Mouse (Mus musculus) inflammation-experienced regulatory T-cells, adult 6 months (primary cell): Measurements from ENCODE around the gene Kat5. TPM values are rescaled to one million over a fixed set of nuclear protein-coding genes. Genes with fewer than 3 reads are reported as not detected.

Experiments
- ATAC-seq: one replicate; pipeline ENCODE4 v1.8.0; 2017
- polyA plus RNA-seq, 3 experiments: library from polyadenylated mRNA; unstranded; fragments of 100-300 nt; shearing (Covaris generic); gene quantifications; one replicate each; pipeline ENCODE4 v1.2.1; 2017

Gene Kat5
- polyA plus RNA-seq, 3 experiments from 2014 or later, result 34.5 to 46.1 (median 42.4) TPM

DNA sequence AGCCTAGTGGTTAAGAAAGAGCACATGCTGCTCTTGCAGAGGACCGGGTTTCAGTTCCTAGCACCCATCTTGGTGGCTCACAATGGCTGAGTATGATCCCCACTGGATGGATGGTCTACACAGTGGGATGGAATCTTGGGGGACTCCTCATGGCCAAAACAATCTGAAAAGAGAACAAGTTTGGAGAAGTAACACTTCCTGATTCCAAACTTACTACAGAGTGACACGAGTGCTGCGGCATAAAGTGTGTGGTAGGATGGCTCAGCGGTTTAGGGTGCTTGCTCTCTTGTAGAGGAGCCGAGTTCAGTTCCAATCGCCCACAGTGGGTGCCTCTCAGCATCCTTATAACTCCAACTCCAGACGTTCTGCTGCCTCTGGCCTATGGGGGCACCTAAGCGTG, 15.3 kb upstream of the Kat5 start:
- ATAC-seq, result no peak

DNA sequence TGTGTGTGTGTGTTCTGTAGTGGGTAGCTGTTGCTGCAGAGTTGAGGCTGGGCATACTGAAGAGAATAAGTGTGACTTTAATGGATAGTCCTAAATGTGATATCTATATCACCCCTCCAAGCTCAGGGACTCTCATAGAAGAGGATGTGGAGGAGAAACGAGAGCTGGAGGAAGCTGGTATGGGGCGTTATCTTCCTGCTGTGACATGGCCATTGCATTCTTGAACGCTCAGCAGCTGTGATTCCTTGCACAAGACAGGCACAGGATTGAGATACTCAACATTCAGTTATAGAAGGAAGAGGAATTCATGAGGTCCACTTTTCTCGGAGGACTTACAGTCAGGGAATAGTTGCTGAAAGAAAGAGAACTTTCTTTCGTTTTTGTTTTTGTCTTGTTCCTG, 11.8 kb upstream of the Kat5 start:
- ATAC-seq, result no peak

DNA sequence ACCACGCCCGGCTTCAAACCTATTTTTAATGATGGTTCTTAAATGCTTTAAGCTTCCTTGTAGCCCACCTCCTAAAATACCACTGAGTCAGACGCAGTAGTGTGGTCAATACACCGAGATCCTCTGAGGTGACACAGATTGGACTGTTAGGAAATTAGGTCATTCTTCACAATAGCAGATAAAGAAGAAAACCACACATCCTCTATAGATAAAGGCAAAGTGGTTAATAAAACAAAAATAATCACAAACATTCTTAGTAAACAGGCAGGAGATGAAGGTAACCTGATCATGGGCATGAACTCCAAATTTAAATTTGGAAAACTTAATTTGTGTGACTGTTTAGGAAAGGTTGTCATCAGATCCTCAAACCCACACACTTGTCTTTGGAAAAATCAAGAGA, 10.0 kb upstream of the Kat5 start:
- no peak for ATAC-seq

DNA sequence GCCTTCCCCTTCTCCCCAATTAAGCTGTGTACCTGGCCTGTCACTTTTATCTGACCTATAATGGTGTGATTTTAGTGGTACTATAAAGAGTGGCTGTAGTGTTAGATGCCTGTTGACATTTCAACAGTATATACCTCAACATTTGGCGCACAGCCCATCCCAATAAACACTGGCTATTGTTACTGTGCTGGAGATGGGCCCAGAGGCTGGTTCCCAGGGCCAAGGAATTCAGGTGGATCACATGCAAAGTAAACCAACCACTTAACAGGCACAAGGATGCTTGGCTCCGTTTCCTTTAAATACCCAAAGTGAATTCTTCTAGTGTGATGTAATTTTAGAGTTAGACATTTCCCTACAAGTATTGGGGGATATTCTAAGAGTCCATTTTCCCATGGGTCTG, 4.9 kb upstream of the Kat5 start:
- ATAC-seq, result no peak

GRCm38 (mm10) chr19:5612762-5613411, 2.9 kb upstream of the Kat5 start:
- no peak for ATAC-seq

GRCm38 (mm10) chr19:5611973-5612372, 1.9 kb upstream of the Kat5 start:
- no peak for ATAC-seq

DNA sequence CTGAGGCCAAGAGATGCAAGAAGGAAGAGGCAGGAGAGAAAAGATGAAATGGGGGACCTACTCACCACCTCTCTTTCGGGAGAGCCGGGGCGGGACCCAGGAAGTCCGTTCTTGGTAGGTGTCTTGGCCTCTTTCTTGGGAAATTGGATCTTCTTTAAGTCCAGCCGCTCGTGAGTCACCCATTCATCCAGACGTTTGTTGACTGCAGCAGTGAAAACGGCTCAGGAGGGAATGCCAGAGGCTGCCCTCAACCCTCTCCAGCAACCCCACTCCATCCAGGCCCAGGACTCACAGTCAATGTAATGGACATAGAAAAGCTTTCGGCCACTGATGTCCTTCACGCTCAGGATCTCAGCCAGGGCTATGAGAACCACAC, 878 bp downstream of the Kat5 start:
- ATAC-seq, result no peak

GRCm38 (mm10) chr19:5608707-5609106, 1.3 kb downstream of the Kat5 start:
- ATAC-seq, result no peak

DNA sequence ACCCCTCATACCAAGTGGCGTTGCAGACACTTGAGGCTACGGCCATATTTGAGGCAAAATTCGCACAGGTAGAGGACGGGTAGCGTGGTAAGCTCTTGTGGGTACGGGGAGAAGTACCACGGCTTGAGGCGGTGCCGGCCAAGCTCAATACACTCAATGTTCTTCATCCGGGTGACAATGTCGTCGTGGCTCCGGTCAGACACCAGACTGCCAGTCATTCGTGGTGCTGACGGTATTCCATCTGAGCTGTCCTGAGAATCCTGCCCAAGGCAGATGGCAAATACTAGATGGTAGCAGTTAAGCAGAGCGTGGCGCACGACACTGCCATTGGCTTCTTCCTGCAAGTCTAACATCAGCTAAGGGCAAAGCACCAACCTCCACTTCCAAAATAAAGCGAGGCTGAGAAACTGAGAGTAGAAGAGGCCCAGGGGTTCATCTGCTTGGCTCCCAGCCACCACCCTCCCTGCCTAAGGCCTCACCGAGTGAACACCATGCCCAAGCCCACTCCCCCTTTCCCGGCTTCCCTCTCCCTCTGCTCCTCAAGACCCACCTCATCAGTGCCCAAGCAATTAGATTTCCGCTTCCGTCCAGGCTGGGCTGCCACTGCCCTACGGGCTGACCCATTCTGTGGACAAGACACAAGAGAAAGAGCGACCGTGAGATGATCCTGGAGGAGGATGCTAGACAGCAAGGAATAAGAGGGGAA, 2.2 kb downstream of the Kat5 start:
- ATAC-seq, result no peak

GRCm38 (mm10) chr19:5606196-5606595, 3.8 kb downstream of the Kat5 start:
- ATAC-seq, result no peak

- no peak for ATAC-seq
These were observed 4.9 kb downstream of the Kat5 start for GRCm38 (mm10) chr19:5605126-5605525.

GRCm38 (mm10) chr19:5603664-5604063, 6.4 kb downstream of the Kat5 start:
- ATAC-seq, result no peak

DNA sequence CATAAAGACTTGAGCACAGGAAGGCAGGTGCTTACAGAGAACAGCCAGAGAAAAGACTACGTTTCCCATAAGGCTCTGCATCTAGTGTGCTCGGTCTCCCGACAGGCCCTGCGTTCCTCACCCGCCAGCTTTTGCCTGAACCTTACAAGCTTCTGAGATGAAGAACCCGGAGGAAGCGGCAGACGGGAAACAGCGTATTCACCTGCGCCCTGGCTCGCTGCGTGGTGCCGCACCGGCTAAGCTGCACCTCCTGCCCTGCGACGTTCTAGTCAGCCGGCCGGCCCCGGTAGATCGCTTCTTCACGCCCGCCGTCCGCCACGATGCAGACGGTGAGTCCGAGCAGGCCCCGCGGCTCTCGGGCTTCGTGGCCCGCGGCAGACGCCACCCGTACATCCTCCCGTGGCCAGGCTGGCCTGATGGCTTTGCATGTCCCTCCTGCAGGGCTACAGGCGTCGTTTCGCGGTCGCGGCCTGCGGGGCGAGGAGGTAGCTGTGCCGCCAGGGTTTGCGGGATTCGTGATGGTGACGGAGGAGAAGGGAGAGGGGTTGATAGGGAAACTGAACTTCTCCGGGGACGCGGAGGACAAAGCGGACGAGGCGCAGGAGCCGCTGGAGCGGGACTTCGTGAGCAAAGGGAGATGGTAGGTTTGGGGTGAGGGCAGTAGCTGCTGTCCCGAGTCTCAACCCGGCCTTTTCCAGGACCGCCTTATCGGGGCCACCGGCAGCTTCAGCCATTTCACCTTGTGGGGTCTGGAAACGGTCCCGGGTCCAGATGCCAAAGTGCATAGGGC, 8.1 kb downstream of the Kat5 start, which contains the start of gene Rnaseh2c:
Gene Rnaseh2c, plus strand, starts transcription at position 122 of the 790 bp plus-strand sequence.
- ATAC-seq, result peak; percentile 99

DNA sequence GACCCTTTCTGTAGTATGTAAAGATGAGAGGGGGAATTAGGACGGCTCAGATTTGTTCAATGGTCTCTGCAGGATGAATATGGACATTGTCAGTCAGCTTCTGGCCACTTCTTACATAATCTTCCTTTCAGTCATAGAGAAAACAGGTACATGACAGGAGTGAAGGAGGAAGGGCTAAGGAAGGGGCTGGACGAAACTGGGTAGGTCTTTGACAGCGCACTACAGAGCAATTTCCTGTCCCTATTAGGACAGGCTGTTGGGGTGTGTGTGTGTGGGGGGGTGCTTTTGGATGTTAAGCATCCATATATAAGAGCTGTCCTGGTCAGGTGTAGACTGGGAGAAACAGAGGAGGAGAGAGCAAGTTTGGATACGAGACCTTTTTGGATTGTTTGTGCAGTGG, 10.8 kb downstream of the Kat5 start:
- ATAC-seq, result no peak

DNA sequence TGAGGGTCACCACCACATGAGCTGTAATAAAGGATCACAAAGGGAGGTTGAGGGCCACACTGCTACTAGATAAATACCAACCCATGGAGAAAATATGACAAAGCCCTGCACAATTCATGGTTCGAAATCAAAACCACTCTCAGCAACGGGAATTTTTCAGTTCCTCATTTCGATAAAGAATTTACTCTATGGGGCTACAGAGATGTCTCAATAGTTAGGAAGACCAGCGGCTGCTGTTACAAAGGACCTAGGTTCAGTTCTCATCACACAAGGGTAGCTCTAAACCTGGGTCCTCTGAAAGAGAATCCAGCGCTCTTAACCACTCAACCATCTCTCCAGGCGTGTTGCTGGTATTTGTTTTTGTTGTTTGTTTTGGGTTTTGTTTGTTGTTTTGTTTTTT, 18.1 kb downstream of the Kat5 start:
- no peak for ATAC-seq

DNA sequence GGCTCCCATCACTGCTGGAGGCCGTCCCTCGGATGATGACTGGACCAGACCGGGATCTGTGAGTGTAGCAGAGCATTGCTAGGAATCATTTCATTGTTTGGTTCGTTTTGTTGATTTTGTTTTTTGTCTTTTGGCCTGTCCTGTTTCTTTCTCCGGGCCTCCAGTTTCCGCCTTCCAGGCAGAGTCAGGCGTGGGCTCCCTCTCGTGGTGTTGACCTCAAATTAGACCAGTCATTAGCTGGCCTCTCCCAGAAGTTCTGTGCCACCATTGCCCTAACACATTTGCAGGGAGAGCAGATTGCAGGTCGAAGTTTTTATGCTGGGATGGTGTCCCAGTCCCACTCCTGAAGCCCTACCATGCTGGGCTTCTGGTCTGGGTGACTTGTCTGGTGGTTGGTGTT, 20.9 kb downstream of the Kat5 start:
- ATAC-seq, result no peak

- no peak for ATAC-seq
These were observed 28.0 kb downstream of the Kat5 start for GRCm38 (mm10) chr19:5581995-5582394.

- ATAC-seq, result no peak
These were observed 29.3 kb downstream of the Kat5 start for GRCm38 (mm10) chr19:5580776-5581175.

GRCm38 (mm10) chr19:5579971-5580370, 30.1 kb downstream of the Kat5 start:
- no peak for ATAC-seq

DNA sequence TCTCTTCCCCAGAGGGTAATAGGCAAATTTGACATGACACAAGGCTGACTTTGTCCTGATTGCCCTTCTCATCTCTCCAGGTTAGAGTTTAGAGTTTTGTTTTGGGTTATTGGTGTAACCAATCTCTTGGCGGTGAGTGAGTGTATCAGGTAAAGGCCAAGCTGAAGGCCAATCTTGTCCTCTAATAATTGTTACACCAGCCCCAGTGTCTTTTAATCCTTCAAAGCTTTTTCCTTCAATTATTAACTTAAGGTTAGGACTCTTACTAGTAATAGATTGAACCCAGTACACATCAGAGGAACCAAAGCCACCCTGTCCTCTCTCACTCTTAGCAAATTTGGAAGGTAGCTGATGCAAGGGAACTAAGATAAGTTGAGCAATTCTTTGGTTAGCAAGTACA, 34.7 kb downstream of the Kat5 start:
- ATAC-seq, result no peak

GRCm38 (mm10) chr19:5572331-5573125, 37.5 kb downstream of the Kat5 start:
- no peak for ATAC-seq

GRCm38 (mm10) chr19:5571831-5572230, 38.2 kb downstream of the Kat5 start:
- ATAC-seq, result peak; percentile 39
